Mouse (Mus musculus) hindbrain, embryonic 16.5 days (tissue): ENCODE measurements around the gene Fam234a. TPM values are rescaled to one million over a fixed set of nuclear protein-coding genes. Genes with fewer than 3 reads are reported as not detected.

ENCODE experiments used
- ATAC-seq: fragments of 200-750 bp; cut with Nextera tagmentation; 2 replicates; pipeline ENCODE4 v1.8.0; 2017; ENCODE audit warnings: moderate TSS enrichment, moderate library complexity
- H3K27ac ChIP-seq: fragments of 300-500 bp; sonication (generic); 2 replicates; pipeline ENCODE4 v1.5.1; 2014; ENCODE audit warnings: low read depth, mild to moderate bottlenecking, control low read depth, low read length, moderate library complexity
- H3K27me3 ChIP-seq: fragments of 300-500 bp; sonication (generic); replicated peaks from 2 replicates; pipeline ENCODE4 v1.6.1; 2014; ENCODE audit warnings: low read length; ENCODE audit not compliant: control insufficient read depth, insufficient read depth
- H3K36me3 ChIP-seq: fragments of 300-500 bp; sonication (generic); 2 replicates; pipeline ENCODE4 v1.6.1; 2014; ENCODE audit warnings: mild to moderate bottlenecking, low read length, moderate library complexity, mixed read lengths; ENCODE audit not compliant: control insufficient read depth, insufficient read depth
- H3K4me1 ChIP-seq: fragments of 300-500 bp; sonication (generic); 2 replicates; pipeline ENCODE4 v1.6.1; 2014; ENCODE audit warnings: low read depth, low read length; ENCODE audit not compliant: control insufficient read depth, insufficient read depth
- H3K4me2 ChIP-seq: fragments of 300-500 bp; sonication (generic); 2 replicates; pipeline ENCODE4 v1.6.1; 2014; ENCODE audit warnings: mild to moderate bottlenecking, low read length, control low read depth, moderate library complexity
- H3K4me3 ChIP-seq: fragments of 300-500 bp; sonication (generic); 2 replicates; pipeline ENCODE4 v1.5.1; 2014; ENCODE audit warnings: mild to moderate bottlenecking, low read length, control low read depth, moderate library complexity
- H3K9ac ChIP-seq: fragments of 300-500 bp; sonication (generic); 2 replicates; pipeline ENCODE4 v1.6.1; 2014; ENCODE audit warnings: low read depth, mild to moderate bottlenecking, control low read depth, low read length, moderate library complexity
- H3K9me3 ChIP-seq: fragments of 300-500 bp; sonication (generic); 2 replicates; pipeline ENCODE4 v1.6.1; 2014; ENCODE audit warnings: mild to moderate bottlenecking, low read length, moderate library complexity; ENCODE audit not compliant: control insufficient read depth
- WGBS: fragments of 180-500 bp; shearing (Covaris S2); extraction: QIAGEN DNeasy Blood & Tissue Kit; methylation state at CpG from one replicate; pipeline ENCODE4 v1.1.7; 2014; 5-methylcytosine and 5-hydroxymethylcytosine counted together
- polyA plus RNA-seq: library from polyadenylated mRNA; unstranded; fragments of >200 nt; fragmentation: Nextera tagmentation; extraction: Ambion mirVana; gene quantifications from 2 replicates; pipeline ENCODE4 v1.2.1, GENCODE M21; 2015

Fam234a gene
- polyA plus RNA-seq, 1 experiment from 2014 or later: 35.9 TPM

GRCm38 (mm10) chr17:26212241-26212640 is 31.8 kb downstream of the Fam234a start:
- H3K4me2 ChIP-seq: no peak overlapping the region
- WGBS: 92% methylated on average over 7 of the region's 7 CpGs
- H3K4me1 ChIP-seq: no peaks in the 10 kb centered on the region
- no peaks in the 10 kb centered on the region for H3K9me3 ChIP-seq
- no peak for ATAC-seq
- H3K9ac ChIP-seq: no peak overlapping the region
- H3K4me3 ChIP-seq: no peak overlapping the region
- no peaks in the 10 kb centered on the region for H3K36me3 ChIP-seq
- no peak overlapping the region for H3K27ac ChIP-seq
- no peaks in the 10 kb centered on the region for H3K27me3 ChIP-seq

- Histone ChIP-seq H3K4me2 (no peak within 1 kb of the TSS), H3K36me3 (no peaks in the 10 kb centered on the region), H3K4me3 (no peak within 1 kb of the TSS), H3K4me1 (peaks cover 9% of the 10 kb centered on the region), H3K9me3 (no peaks in the 10 kb centered on the region), H3K27ac (no peak within 1 kb of the TSS), H3K9ac (no peak within 1 kb of the TSS), H3K27me3 (peaks cover 2% of the 10 kb centered on the region)
- 87% methylated on average over 12 of the region's 12 CpGs for WGBS
- no peak for ATAC-seq
Observed at GRCm38 (mm10) chr17:26207686-26208085, 36.4 kb downstream of the Fam234a start, which contains the start of gene Arhgdig. TSS of gene Arhgdig (minus strand) at chr17:26207786.

- 52% methylated on average over 1 of the region's 1 CpGs for WGBS
- H3K4me3 ChIP-seq: no peak overlapping the region
- peaks cover 10% of the 10 kb centered on the region for H3K4me1 ChIP-seq
- no peak overlapping the region for H3K27ac ChIP-seq
- peaks cover 6% of the 10 kb centered on the region for H3K27me3 ChIP-seq
- no peaks in the 10 kb centered on the region for H3K36me3 ChIP-seq
- no peaks in the 10 kb centered on the region for H3K9me3 ChIP-seq
- H3K9ac ChIP-seq: no peak overlapping the region
- ATAC-seq: no peak
- no peak overlapping the region for H3K4me2 ChIP-seq
Observed at GRCm38 (mm10) chr17:26206392-26206791, 37.6 kb downstream of the Fam234a start.

GRCm38 (mm10) chr17:26204766-26205165 is 39.3 kb downstream of the Fam234a start:
- ATAC-seq: no peak
- H3K27ac ChIP-seq: no peak overlapping the region
- H3K9me3 ChIP-seq: no peaks in the 10 kb centered on the region
- no peaks in the 10 kb centered on the region for H3K36me3 ChIP-seq
- no peak overlapping the region for H3K4me3 ChIP-seq
- peaks cover 20% of the 10 kb centered on the region for H3K4me1 ChIP-seq
- 33% methylated on average over 11 of the region's 11 CpGs for WGBS
- no peak overlapping the region for H3K4me2 ChIP-seq
- H3K9ac ChIP-seq: no peak overlapping the region
- peaks cover 9% of the 10 kb centered on the region for H3K27me3 ChIP-seq

- H3K27ac ChIP-seq: no peak overlapping the region
- peak overlapping the region; percentile 53 for H3K4me3 ChIP-seq
- peak overlapping the region; percentile 65 for H3K9ac ChIP-seq
- under 1% methylated on average over 30 of the region's 30 CpGs for whole genome bisulfite sequencing
- H3K36me3 ChIP-seq: no peaks in the 10 kb centered on the region; the same call in 1 of the 2 replicates
- H3K4me1 ChIP-seq: peaks cover 20% of the 10 kb centered on the region
- H3K9me3 ChIP-seq: no peaks in the 10 kb centered on the region
- peak overlapping the region; percentile 92 for H3K4me2 ChIP-seq
- H3K27me3 ChIP-seq: peaks cover 10% of the 10 kb centered on the region
- peak; percentile 31; the same call in 1 of the 2 replicates for ATAC-seq
Observed at GRCm38 (mm10) chr17:26203321-26203811, 40.7 kb downstream of the Fam234a start.

- Histone ChIP-seq H3K27ac (no peak within 1 kb of the TSS), H3K27me3 (peaks cover 10% of the 10 kb centered on the region), H3K4me2 (peak within 1 kb of the TSS; percentile 95), H3K4me3 (peak within 1 kb of the TSS; percentile 53), H3K9me3 (no peaks in the 10 kb centered on the region), H3K36me3 (peaks cover under 1% of the 10 kb centered on the region), H3K4me1 (peaks cover 20% of the 10 kb centered on the region), H3K9ac (peak within 1 kb of the TSS; percentile 65)
- 2% methylated on average over 19 of the region's 22 CpGs for WGBS
- peak; percentile 7; the same call in 1 of the 2 replicates for ATAC-seq
Observed at GRCm38 (mm10) chr17:26202737-26203136, 41.3 kb downstream of the Fam234a start, which contains the start of gene Rgs11. TSS of gene Rgs11 (plus strand) at chr17:26202951.

- H3K9me3 ChIP-seq: no peaks in the 10 kb centered on the region
- H3K4me1 ChIP-seq: peaks cover 20% of the 10 kb centered on the region
- no peak overlapping the region for H3K27ac ChIP-seq
- no peak overlapping the region for H3K4me3 ChIP-seq
- no peak for ATAC-seq
- no peak overlapping the region; the same call in 1 of the 2 replicates for H3K4me2 ChIP-seq
- peaks cover 5% of the 10 kb centered on the region for H3K36me3 ChIP-seq
- H3K27me3 ChIP-seq: peaks cover 10% of the 10 kb centered on the region
- H3K9ac ChIP-seq: no peak overlapping the region
Observed at GRCm38 (mm10) chr17:26201998-26202397, 42.0 kb downstream of the Fam234a start.

- peak; percentile 46 for ATAC-seq
- H3K9ac ChIP-seq: peak overlapping the region; percentile 87
- WGBS: 1% methylated on average over 41 of the region's 92 CpGs
- peaks cover 7% of the 10 kb centered on the region for H3K36me3 ChIP-seq
- H3K4me3 ChIP-seq: peak overlapping the region; percentile 70
- peak overlapping the region; percentile 95 for H3K4me2 ChIP-seq
- peaks cover 20% of the 10 kb centered on the region for H3K4me1 ChIP-seq
- peaks cover 10% of the 10 kb centered on the region for H3K27me3 ChIP-seq
- 0 out of 2 replicates have a peak overlapping the region, but pooled peaks have one; percentile 24 for H3K27ac ChIP-seq
- no peaks in the 10 kb centered on the region for H3K9me3 ChIP-seq
Observed at GRCm38 (mm10) chr17:26200831-26201705, 43.0 kb downstream of the Fam234a start.

GRCm38 (mm10) chr17:26198892-26199291 is 45.1 kb downstream of the Fam234a start, which contains the start of gene Pdia2:
TSS of gene Pdia2 (minus strand) at chr17:26199087.
- H3K27me3 ChIP-seq: peaks cover 10% of the 10 kb centered on the region
- H3K9me3 ChIP-seq: no peaks in the 10 kb centered on the region
- peak within 1 kb of the TSS; percentile 95 for H3K4me2 ChIP-seq
- no peak within 1 kb of the TSS for H3K9ac ChIP-seq
- no peak for ATAC-seq
- 76% methylated on average over 4 of the region's 4 CpGs for WGBS
- no peak within 1 kb of the TSS for H3K4me3 ChIP-seq
- H3K36me3 ChIP-seq: peaks cover 14% of the 10 kb centered on the region
- no peak within 1 kb of the TSS for H3K27ac ChIP-seq
- H3K4me1 ChIP-seq: peaks cover 20% of the 10 kb centered on the region
